Mouse (Mus musculus) neural tube, embryonic 15.5 days (tissue): ENCODE results near the gene Usp12. TPM values are rescaled to one million over a fixed set of nuclear protein-coding genes. Genes with fewer than 3 reads are reported as not detected.

Experiments
- ATAC-seq: fragments of 200-750 bp; cut with Nextera tagmentation; 2 replicates; pipeline ENCODE4 v1.8.0; 2017; ENCODE audit warnings: mild to moderate bottlenecking, moderate TSS enrichment, moderate library complexity; ENCODE audit not compliant: low FRiP score
- H3K27ac ChIP-seq: fragments of 300-500 bp; sonication (generic); replicated peaks from 2 replicates; pipeline ENCODE4 v1.5.1; 2015; ENCODE audit warnings: mild to moderate bottlenecking, inconsistent platforms
- H3K27me3 ChIP-seq: fragments of 300-500 bp; sonication (generic); replicated peaks from 2 replicates; pipeline ENCODE4 v1.6.1; 2015; ENCODE audit warnings: inconsistent platforms
- H3K36me3 ChIP-seq: fragments of 300-500 bp; sonication (generic); 2 replicates; pipeline ENCODE4 v1.6.1; 2015; ENCODE audit warnings: inconsistent platforms
- H3K4me1 ChIP-seq: fragments of 300-500 bp; sonication (generic); 2 replicates; pipeline ENCODE4 v1.6.1; 2015; ENCODE audit warnings: inconsistent platforms
- H3K4me2 ChIP-seq: fragments of 300-500 bp; sonication (generic); 2 replicates; pipeline ENCODE4 v1.6.1; 2015; ENCODE audit warnings: inconsistent platforms, mild to moderate bottlenecking, moderate library complexity
- H3K4me3 ChIP-seq: fragments of 300-500 bp; sonication (generic); replicated peaks from 2 replicates; pipeline ENCODE4 v1.5.1; 2015; ENCODE audit warnings: mild to moderate bottlenecking, inconsistent platforms
- H3K9ac ChIP-seq: fragments of 300-500 bp; sonication (generic); replicated peaks from 2 replicates; pipeline ENCODE4 v1.6.1; 2015; ENCODE audit warnings: mild to moderate bottlenecking, inconsistent platforms
- H3K9me3 ChIP-seq: fragments of 300-500 bp; sonication (generic); replicated peaks from 2 replicates; pipeline ENCODE4 v1.6.1; 2016; ENCODE audit warnings: inconsistent platforms
- WGBS: fragments of 180-500 bp; shearing (Covaris S2); methylation state at CpG from one replicate; pipeline ENCODE4 v1.1.7; 2015; ENCODE audit warnings: mixed read lengths; 5-methylcytosine and 5-hydroxymethylcytosine counted together
- polyA plus RNA-seq: library from polyadenylated mRNA; unstranded; fragments of >200 nt; fragmentation: Nextera tagmentation; extraction: Ambion mirVana; gene quantifications from 2 replicates; pipeline ENCODE4 v1.2.1, GENCODE M21; 2015

Usp12 gene
- polyA plus RNA-seq, 1 experiment from 2014 or later, result 14.4 TPM

DNA sequence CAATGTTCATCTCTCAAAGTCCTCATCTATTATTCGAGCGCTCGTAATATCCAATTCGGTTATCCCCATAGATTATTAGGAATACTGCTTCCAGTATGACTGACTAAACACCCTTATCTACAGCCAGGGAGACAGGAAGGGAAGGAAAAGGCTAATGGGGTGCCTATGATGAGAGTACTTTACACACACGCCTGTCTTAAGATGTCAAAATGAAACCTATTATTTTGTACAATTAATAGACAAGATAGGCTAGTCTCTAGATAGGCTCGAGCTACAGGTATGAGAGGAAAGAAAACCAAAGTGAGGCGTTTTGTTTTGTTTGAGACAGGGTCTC lies 37.6 kb upstream of the Usp12 start:
- H3K27ac ChIP-seq, result peak overlapping the region; percentile 94
- H3K27me3 ChIP-seq, result no peaks in the 10 kb centered on the region
- H3K4me3 ChIP-seq, result peak overlapping the region; percentile 93
- no peak for ATAC-seq
- H3K9me3 ChIP-seq, result no peaks in the 10 kb centered on the region
- peaks cover 27% of the 10 kb centered on the region for H3K36me3 ChIP-seq
- 53% methylated on average over 7 of the region's 7 CpGs for WGBS
- peak overlapping the region; percentile 73 for H3K4me2 ChIP-seq
- peak overlapping the region; percentile 97 for H3K9ac ChIP-seq
- H3K4me1 ChIP-seq, result peaks cover 23% of the 10 kb centered on the region

DNA sequence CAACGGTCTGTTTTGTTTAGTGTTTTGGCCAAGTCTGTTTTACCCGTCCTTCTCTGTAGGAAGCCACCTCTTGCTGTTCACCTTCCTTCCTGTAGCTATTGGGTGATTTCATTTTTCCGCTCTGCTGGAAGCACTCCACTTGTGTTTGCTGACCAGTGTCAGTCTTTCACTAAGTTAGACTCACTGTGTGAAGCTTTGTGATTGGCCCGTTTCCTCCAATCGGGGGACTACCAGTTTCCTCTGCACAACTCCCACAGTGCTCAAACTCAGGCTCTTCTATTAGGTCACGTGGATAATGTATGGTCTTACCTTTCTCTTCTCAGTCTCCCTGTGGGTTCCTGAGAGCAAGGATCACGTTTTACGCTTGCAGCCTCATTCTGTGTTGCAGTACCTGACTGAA lies 34.7 kb upstream of the Usp12 start:
- Histone ChIP-seq H3K36me3 (no peaks in the 10 kb centered on the region), H3K9ac (no peak overlapping the region), H3K4me3 (no peak overlapping the region), H3K4me2 (no peak overlapping the region), H3K9me3 (no peaks in the 10 kb centered on the region), H3K27me3 (no peaks in the 10 kb centered on the region), H3K27ac (no peak overlapping the region), H3K4me1 (peaks cover 21% of the 10 kb centered on the region)
- no peak for ATAC-seq
- WGBS, result 57% methylated on average over 8 of the region's 8 CpGs

GRCm38 (mm10) chr5:146823005-146823404 lies 28.2 kb upstream of the Usp12 start:
- no peak overlapping the region for H3K4me3 ChIP-seq
- 86% methylated on average over 5 of the region's 5 CpGs for WGBS

GRCm38 (mm10) chr5:146818906-146819623 lies 24.3 kb upstream of the Usp12 start:
- H3K4me2 ChIP-seq, result no peak overlapping the region
- no peak overlapping the region for H3K9ac ChIP-seq
- no peaks in the 10 kb centered on the region for H3K36me3 ChIP-seq
- 56% methylated on average over 8 of the region's 8 CpGs for WGBS
- H3K27ac ChIP-seq, result no peak overlapping the region
- H3K4me3 ChIP-seq, result no peak overlapping the region
- no peaks in the 10 kb centered on the region for H3K4me1 ChIP-seq
- H3K27me3 ChIP-seq, result no peaks in the 10 kb centered on the region
- no peaks in the 10 kb centered on the region for H3K9me3 ChIP-seq
- ATAC-seq, result no peak

More at GRCm38 (mm10) chr5:146823005-146823404, 28.2 kb upstream of the Usp12 start:
- Histone ChIP-seq H3K27me3 (no peaks in the 10 kb centered on the region), H3K4me1 (0 out of 2 replicates have a peak, but pooled peaks cover 2% of the 10 kb centered on the region), H3K27ac (no peak overlapping the region), H3K9me3 (no peaks in the 10 kb centered on the region), H3K36me3 (no peaks in the 10 kb centered on the region), H3K4me2 (no peak overlapping the region), H3K9ac (no peak overlapping the region)
- no peak for ATAC-seq

GRCm38 (mm10) chr5:146817583-146817982 lies 22.8 kb upstream of the Usp12 start:
- no peak for ATAC-seq

GRCm38 (mm10) chr5:146815394-146815793 lies 20.6 kb upstream of the Usp12 start:
- 84% methylated on average over 4 of the region's 4 CpGs for WGBS
- ATAC-seq, result no peak
- H3K4me1 ChIP-seq, result no peaks in the 10 kb centered on the region
- H3K9ac ChIP-seq, result no peak overlapping the region
- H3K27me3 ChIP-seq, result no peaks in the 10 kb centered on the region
- H3K36me3 ChIP-seq, result no peaks in the 10 kb centered on the region
- H3K27ac ChIP-seq, result no peak overlapping the region
- no peak overlapping the region for H3K4me2 ChIP-seq
- H3K4me3 ChIP-seq, result no peak overlapping the region
- no peaks in the 10 kb centered on the region for H3K9me3 ChIP-seq

More at GRCm38 (mm10) chr5:146817583-146817982, 22.8 kb upstream of the Usp12 start:
- H3K9ac ChIP-seq, result no peak overlapping the region
- H3K4me2 ChIP-seq, result no peak overlapping the region
- WGBS, result 85% methylated on average over 8 of the region's 8 CpGs
- H3K9me3 ChIP-seq, result no peaks in the 10 kb centered on the region
- no peak overlapping the region for H3K27ac ChIP-seq
- H3K4me3 ChIP-seq, result no peak overlapping the region
- no peaks in the 10 kb centered on the region for H3K27me3 ChIP-seq
- H3K36me3 ChIP-seq, result no peaks in the 10 kb centered on the region
- no peaks in the 10 kb centered on the region for H3K4me1 ChIP-seq

DNA sequence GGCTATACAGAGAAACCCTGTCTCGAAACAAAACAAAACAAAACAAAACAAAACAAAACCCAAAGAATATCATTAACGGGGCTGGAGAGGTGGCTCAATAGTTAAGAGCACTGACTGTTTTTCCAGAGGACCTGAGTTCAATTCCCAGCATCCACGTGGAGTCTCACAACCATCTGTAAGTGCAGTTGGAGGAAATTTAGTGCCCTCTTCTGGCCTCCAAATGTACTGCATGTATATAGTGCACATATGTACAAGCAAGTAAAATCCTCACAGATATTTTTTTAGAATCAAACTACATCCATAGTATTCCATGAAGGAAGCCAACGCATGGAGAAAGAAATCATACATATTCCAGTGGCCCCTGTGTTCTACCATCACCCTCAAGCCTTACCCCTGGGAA lies 18.6 kb upstream of the Usp12 start:
- no peaks in the 10 kb centered on the region for H3K36me3 ChIP-seq
- H3K9ac ChIP-seq, result no peak overlapping the region
- WGBS, result 88% methylated on average over 4 of the region's 4 CpGs
- no peaks in the 10 kb centered on the region for H3K9me3 ChIP-seq
- H3K4me2 ChIP-seq, result no peak overlapping the region
- H3K27ac ChIP-seq, result no peak overlapping the region
- H3K27me3 ChIP-seq, result no peaks in the 10 kb centered on the region
- no peak for ATAC-seq
- no peaks in the 10 kb centered on the region for H3K4me1 ChIP-seq
- no peak overlapping the region for H3K4me3 ChIP-seq

GRCm38 (mm10) chr5:146812866-146813265 lies 18.1 kb upstream of the Usp12 start:
- Histone ChIP-seq H3K27ac (no peak overlapping the region), H3K4me2 (no peak overlapping the region), H3K27me3 (no peaks in the 10 kb centered on the region), H3K4me3 (no peak overlapping the region), H3K9ac (no peak overlapping the region), H3K36me3 (no peaks in the 10 kb centered on the region), H3K9me3 (no peaks in the 10 kb centered on the region), H3K4me1 (no peaks in the 10 kb centered on the region)
- ATAC-seq, result no peak
- 91% methylated on average over 5 of the region's 5 CpGs for WGBS

- ATAC-seq, result no peak
- H3K4me1 ChIP-seq, result no peaks in the 10 kb centered on the region
- no peaks in the 10 kb centered on the region for H3K9me3 ChIP-seq
- WGBS, result 80% methylated on average over 5 of the region's 5 CpGs
- no peak overlapping the region for H3K9ac ChIP-seq
- H3K4me3 ChIP-seq, result no peak overlapping the region
- H3K36me3 ChIP-seq, result no peaks in the 10 kb centered on the region
- no peak overlapping the region for H3K27ac ChIP-seq
- no peaks in the 10 kb centered on the region for H3K27me3 ChIP-seq
- no peak overlapping the region for H3K4me2 ChIP-seq
These were observed 15.1 kb upstream of the Usp12 start for GRCm38 (mm10) chr5:146809951-146810350.

DNA sequence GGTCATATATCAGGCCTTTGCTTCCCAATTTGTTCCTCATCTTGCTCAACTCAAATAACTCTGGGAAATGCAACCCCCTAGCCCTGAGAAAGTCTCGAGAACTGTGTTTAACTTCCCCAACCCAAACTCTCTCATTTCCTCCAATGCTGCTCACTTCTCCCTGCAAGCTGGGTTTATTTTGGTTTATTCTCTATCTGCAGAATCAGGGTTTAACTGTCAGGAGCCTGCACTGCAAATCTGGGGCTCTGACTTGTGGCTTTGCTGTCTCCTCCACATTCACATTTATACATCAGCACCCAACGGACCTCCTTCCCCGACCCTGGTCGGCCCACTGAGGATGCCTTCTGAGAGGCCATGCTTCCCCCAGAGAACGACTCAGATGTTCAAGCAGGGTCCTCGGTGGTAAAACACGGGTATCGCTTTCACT lies 11.2 kb upstream of the Usp12 start:
- WGBS, result 83% methylated on average over 8 of the region's 8 CpGs
- Histone ChIP-seq H3K4me1 (no peaks in the 10 kb centered on the region), H3K4me3 (no peak overlapping the region), H3K27ac (no peak overlapping the region), H3K9me3 (peaks cover 4% of the 10 kb centered on the region; the same call in 1 of the 2 replicates), H3K36me3 (no peaks in the 10 kb centered on the region), H3K9ac (no peak overlapping the region), H3K27me3 (no peaks in the 10 kb centered on the region), H3K4me2 (no peak overlapping the region)
- no peak for ATAC-seq

DNA sequence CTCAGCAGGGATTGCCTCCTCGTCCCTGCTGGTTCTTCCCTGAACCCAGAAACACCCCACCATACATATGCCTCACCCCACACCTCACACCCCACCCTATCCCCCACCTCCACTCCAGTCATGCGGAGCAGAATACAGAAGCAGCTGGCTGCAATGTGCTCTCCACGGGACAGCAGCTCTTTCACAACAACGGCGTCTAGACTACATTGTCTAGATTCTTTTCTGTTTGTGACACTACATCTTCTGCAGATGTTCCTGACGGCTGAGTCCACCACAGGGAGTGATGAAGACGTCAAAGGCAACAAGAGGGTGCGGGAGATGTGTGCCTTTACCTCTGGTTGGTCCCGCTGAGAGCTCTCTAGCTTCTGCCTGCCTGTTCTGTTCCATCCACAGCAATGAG lies 3.2 kb upstream of the Usp12 start:
- 40% methylated on average over 9 of the region's 9 CpGs for WGBS
- Histone ChIP-seq H3K27me3 (no peaks in the 10 kb centered on the region), H3K4me2 (no peak overlapping the region), H3K9ac (no peak overlapping the region), H3K4me3 (no peak overlapping the region), H3K9me3 (peaks cover 4% of the 10 kb centered on the region; the same call in 1 of the 2 replicates), H3K36me3 (no peaks in the 10 kb centered on the region), H3K4me1 (peaks cover 12% of the 10 kb centered on the region), H3K27ac (no peak overlapping the region)
- no peak for ATAC-seq

GRCm38 (mm10) chr5:146795728-146796127 lies 922 bp upstream of the Usp12 start:
- no peak overlapping the region for H3K4me2 ChIP-seq
- 77% methylated on average over 13 of the region's 13 CpGs for WGBS
- ATAC-seq, result no peak
- no peaks in the 10 kb centered on the region for H3K9me3 ChIP-seq
- H3K4me1 ChIP-seq, result peaks cover 34% of the 10 kb centered on the region
- no peak overlapping the region for H3K27ac ChIP-seq
- H3K36me3 ChIP-seq, result no peaks in the 10 kb centered on the region
- H3K9ac ChIP-seq, result no peak overlapping the region
- H3K27me3 ChIP-seq, result no peaks in the 10 kb centered on the region
- no peak overlapping the region for H3K4me3 ChIP-seq
